Mouse (Mus musculus): Measurements from ENCODE around the gene Zbtb16. TPM values are rescaled to one million over a fixed set of nuclear protein-coding genes. Genes with fewer than 3 reads are reported as not detected.
A peak's percentile ranks its signal among the peaks of the same experiment; 100 is the strongest.

Zbtb16 gene
- total RNA-seq, 2 experiments from 2014 or later, result 70.1 to 157 TPM

DNA sequence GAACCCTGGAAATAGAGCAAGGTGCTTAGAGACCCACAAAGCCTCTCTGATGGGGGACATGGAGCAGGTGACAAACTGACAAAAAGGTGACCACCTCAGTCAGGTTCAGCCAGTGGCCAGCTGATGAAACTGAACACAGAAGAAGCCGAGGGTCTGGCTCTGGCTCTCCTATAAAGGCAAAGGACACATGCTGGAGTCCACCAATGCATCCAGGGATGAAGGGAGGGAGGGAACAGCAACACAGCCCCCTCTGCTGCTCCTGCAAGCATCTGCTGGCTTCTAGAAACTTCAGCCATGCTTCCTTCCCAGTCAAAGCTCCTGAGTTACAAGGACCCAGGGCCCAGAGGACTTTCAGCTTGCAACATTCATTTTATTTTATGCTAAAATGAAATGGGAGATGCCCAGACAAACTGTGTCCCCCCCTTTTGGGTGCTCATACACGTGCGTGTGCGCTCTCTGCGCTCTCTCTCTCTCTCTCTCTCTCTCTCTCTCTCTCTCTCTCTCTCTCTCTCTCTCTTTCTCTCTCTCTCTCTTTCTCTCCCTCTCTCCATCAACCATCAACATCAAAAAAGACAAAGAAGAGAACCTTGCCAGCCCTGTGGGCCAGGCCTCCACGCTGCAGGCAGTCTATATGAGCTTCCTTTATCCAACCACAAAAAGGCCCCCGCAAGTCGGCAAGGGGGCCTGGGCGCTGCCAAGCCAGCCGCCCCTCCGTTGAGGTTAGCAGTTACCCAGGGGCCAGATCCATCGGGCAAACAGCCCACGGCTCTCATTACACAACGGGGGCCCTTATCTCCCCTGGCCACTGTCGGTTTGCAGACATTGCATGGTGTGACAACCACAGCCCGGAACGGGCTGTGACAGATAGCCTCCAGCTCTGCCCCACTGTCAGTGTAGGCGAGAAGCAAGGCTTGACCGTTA lies 21.8 kb downstream of the Zbtb16 start:
- intact Hi-C loops (cut with DNase I; ENCODE audit: low total_unique reads), result no loop called here
- DNase-seq, result no peak

DNA sequence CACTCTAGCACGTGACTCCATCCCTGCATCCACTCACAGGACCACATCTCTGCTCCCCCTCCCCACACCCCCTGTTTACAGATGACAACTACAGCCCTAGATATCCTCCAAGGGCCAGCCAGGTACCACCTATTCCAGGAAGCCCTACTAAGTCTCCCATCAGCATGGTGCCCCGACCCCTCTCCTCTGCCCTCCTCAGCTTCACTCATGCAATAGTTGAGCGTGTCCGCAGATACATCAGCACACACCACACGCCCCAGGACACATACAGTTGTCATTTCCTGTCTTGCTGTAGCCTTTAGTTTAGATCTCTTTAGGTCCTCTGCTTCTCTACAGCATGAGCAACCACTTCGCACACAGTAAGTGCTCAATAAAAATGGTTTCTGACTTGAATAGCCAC lies 23.7 kb downstream of the Zbtb16 start:
- intact Hi-C loops (cut with DNase I; ENCODE audit: low total_unique reads), result no loop called here
- DNase-seq, result no peak

DNA sequence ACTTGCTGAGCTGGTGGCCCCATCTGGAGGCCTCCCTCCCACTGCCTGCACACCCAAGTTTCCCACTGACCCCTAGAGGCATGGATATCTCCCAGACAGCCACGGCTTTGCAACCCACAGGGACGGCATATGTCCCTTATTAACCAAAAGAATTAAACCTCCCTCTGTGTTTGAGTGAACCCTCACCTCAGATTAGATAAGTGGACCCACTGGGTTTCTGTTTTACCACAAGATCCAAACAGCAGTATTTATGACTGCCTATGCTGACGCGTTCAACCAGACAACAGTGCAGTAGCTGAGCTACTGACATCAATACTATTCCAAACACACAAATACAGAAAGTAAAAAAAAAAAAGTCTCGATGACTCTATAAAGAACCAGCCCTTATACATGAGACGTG lies 29.4 kb downstream of the Zbtb16 start:
- intact Hi-C loops (cut with DNase I; ENCODE audit: low total_unique reads), result no loop called here
- no peak for DNase-seq

DNA sequence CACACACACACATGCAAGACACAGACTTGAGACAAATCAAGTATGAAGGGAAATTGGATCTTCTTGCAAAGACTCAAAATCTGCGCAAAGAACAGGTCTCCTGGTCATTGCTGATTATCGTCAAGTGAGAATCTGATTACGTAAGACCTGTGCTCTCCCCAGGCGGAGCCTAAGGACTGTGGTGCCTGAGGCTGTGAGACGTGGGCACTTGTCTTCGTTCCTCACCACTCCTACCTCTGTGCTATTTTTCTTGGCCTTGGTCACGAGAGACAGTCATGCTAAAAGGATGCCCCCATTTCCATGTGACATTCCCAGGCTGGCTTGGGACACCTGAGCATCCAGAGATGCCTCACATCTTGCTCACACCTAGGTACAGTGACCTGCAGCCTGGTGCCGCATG lies 30.2 kb downstream of the Zbtb16 start:
- no peak for DNase-seq
- intact Hi-C loops (cut with DNase I; ENCODE audit: low total_unique reads), result no loop called here

DNA sequence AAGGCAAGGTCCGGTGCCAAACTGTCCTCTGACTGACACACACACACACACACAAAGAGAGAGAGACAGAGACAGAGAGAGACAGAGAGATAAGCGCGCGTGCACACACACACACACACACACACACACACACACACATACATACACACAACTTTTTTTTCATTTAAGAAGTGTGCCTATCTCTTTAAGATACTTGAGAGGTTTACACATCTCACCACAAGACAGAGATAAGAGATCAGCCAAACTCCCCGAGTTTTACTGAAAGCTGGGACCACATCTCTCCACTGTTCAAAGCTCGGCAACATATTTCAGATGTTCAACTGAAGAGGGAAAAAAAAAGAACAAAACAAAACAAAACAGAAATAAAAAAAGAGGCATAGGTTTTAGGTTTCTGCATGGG lies 31.5 kb downstream of the Zbtb16 start:
- intact Hi-C loops (cut with DNase I; ENCODE audit: low total_unique reads), result no loop called here
- DNase-seq, result no peak

DNA sequence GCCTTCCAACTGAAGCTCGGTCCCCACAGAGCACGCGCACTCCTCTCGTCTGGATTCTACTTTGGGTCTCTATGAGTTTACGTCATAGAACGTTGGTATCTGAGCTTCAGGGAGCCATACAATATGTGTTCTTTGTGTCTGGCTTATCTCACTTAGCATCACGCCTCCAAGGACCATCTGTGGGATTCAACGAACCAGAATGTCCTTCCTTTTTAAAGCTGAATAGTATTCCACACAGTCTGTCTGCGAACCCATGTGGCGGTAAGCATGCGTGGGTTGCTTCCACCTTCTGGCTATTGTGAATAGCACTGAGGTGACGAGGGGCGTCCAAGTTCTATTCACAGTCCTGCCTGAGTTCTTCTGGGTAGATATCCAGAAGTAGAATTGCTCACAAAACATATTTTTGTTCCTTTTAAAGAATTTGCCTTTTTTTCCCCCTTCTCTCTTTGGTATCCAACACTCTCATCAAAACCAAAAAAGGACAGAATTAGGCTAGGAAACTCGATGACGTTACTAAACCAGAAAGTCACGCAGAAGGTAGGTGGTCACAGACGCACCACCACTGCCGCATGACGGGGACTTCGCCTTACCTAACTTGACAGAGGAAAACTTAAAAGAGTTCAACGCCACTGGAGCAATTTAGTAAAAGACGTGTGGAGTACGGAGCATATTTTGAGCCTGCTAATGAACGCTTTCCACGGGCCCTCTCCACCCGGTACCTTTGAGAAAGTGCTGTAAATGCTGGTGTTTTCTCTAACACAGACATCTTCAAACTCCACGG lies 32.4 kb downstream of the Zbtb16 start:
- intact Hi-C loops (cut with DNase I; ENCODE audit: low total_unique reads), result no loop called here
- DNase-seq, result no peak

DNA sequence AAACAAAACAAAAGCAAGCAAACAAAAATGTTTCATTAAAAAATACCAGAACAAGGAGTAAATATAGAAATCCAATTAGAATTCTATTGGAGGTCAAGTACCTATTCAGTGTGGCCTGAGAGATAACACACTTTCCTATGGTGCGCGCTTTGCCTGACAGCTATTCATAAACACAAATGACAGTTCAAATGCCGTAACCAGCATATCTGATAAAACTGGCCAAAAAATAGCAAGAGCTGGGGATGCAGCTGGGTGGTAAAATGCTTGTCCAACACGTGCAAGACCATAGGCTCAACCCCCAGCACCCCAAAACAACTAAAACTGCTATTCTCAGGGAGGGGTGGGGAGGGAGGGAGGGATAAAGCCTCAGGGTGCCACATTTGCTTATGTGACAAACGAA lies 33.6 kb downstream of the Zbtb16 start:
- intact Hi-C loops (cut with DNase I; ENCODE audit: low total_unique reads), result no loop called here
- no peak for DNase-seq

DNA sequence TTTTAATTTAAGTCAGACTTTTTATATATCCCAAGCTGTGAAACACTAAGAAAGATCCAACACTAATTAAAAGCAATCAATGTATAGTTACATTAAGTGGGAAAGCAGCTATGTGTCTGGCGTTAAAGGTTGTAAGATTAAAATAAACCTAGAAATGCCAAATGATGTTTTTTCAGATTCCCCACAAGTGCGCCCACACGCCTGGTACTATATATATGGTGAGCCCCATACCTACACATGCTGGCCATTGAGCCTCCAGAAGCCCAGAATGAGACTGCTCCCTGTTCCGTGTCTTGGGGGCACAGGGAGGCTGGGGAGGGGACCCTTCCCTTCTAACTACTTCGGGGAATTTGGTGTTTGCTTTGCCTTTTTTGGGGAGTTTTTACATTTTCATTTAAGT lies 34.7 kb downstream of the Zbtb16 start:
- intact Hi-C loops (cut with DNase I; ENCODE audit: low total_unique reads), result no loop called here
- no peak for DNase-seq

DNA sequence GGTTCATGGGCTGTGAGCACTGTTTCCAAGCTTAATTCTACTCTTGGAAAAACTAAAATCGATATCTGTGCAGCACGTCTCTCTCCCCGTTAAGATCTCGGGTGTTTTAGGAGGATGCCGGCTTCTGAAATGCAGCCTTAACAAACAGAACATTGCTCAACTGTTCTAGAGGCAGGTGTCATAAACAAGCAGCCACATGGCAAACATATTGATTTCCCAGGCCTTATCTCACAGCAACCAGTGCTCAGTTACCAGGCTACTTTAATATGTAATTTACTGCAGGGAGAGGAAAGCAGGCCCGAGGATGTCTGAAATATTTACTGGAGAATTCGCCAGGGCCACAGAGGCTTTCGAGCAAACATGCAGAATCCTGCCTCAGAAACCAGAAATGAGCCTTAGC lies 35.4 kb downstream of the Zbtb16 start:
- no peak for DNase-seq
- intact Hi-C loops (cut with DNase I; ENCODE audit: low total_unique reads), result no loop called here

DNA sequence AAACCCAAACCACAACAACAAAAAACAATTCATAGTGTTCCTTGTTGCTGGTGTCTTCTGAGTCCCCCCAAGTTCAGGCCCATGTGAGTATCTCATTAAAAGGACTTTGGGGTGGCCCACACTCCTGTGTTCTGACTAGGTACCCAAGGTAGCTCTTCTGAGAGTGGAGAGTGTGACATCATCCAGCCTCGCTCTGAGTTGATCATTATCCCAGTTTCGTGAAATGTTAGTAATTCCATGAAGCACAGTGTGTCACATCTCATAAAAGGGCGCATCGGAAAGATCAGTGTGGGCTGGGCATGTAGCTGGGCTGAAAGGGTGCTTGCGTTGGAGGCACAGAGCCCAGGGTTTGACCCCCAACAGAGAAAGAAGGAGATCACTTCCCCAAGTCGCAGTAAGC lies 38.0 kb downstream of the Zbtb16 start:
- intact Hi-C loops (cut with DNase I; ENCODE audit: low total_unique reads), result no loop called here
- no peak for DNase-seq

DNA sequence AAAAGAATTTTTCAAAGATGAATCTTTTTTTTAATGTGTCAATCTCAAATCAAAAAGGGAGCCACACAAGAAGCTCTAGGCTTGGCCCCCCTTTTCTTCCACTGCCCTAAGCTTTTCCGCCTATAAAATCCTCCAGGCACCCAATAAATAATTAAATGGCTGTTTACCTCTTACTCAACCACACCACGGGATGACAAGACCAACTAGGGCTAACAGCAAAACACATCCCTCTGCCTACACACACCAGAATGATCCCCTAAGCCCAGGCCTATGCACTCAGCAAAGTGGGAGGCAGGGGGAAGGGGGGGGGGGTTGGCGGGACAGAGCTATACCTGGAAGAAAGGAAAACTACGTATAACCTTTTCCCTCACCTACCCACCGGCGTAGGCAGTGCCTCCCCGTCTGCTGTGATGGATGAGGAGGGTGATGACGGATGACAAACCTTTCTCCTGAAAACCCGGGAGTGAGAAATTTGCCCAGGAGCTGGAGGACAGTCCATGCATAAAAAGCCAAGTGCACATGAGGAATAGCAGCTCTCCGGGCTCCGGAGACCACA lies 39.7 kb downstream of the Zbtb16 start:
- intact Hi-C loops (cut with DNase I; ENCODE audit: low total_unique reads), result no loop called here
- no peak for DNase-seq

DNA sequence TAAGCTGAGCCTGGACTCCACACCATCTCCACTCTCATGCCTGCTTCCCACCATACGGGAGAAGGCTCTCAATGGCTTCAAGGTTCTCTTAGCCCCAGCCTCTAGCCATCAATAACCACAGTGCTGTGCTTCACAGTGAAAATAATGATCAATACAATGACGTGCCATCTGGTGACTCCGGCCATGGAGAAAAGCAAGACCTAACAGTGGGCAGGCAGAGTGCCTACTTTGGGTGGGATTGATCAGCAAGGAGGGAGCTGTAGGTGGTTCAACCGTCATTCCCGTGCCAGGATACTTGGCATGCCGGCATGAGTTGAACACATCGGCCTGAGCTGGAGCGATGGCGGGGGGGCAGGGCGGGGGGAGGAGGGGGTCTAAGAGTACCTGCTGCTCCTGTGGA lies 40.3 kb downstream of the Zbtb16 start:
- intact Hi-C loops (cut with DNase I; ENCODE audit: low total_unique reads), result no loop called here
- DNase-seq, result no peak

DNA sequence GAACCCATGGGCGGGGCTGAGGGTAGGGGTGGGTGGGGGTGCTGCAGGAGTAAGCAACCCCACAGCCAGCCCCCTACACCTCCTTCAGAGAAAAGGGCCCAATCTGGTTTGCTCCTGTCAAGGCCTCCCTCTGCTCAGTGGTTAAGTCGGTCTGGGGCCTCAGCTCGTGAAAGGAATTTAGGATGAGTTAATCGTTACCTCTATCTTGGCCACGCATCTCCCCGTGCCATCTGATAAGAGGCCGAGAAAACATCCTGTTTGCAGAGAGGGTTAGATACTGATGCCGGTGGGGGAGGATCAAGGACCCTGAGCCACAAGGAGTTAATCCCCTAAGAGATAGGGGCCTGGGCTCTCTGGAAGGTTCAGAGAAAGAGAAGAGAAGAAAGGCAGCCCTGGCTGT lies 40.9 kb downstream of the Zbtb16 start:
- intact Hi-C loops (cut with DNase I; ENCODE audit: low total_unique reads), result no loop called here

DNA sequence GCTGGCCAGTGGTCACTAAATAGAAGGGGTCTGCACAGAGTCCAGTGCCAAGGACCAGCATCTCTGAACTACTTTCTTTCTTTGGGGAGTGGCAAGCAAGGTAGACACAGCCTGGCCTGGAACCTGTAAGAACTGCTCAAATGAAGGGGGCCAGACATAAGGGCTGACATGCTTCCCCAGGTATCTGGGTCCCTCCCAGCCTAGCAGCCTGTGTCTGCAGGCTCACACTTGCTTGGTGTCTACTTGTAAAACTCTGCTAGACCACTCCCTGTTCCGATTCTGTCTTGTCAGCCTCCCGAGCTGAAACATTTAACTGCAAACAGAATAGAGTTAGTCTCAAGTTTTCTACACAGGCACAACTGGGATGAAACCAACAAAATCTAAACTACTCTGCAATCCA lies 41.6 kb downstream of the Zbtb16 start:
- intact Hi-C loops (cut with DNase I; ENCODE audit: low total_unique reads), result no loop called here
- DNase-seq, result no peak

More for the DNA sequence above, 40.9 kb downstream of the Zbtb16 start:
- no peak for DNase-seq

DNA sequence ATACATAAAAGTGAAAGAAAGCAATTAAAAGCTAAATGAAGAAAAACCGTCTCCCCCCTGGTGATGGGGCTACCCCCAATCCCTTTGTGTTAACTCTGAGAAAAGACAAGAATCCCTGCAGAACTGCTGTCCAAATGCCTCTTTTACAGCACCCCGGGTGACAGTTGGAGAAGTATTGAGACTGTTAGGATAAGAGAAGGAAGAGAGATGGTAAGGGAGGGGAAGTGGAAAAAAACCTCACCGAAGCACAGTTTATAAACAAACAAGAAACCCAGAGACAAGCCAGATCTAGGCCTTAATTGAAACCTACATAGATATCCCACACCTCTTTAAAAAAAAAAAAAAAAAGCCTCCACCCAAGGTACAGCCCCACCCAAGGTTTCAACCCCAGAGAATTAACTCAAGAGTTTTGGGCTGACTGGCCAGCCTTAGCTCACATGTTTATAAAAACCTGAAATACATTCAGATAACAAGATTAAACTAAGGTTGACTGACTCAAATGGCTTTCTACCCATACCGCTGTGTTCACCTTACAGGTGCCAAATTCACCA lies 42.3 kb downstream of the Zbtb16 start:
- intact Hi-C loops (cut with DNase I; ENCODE audit: low total_unique reads), result no loop called here
- no peak for DNase-seq

DNA sequence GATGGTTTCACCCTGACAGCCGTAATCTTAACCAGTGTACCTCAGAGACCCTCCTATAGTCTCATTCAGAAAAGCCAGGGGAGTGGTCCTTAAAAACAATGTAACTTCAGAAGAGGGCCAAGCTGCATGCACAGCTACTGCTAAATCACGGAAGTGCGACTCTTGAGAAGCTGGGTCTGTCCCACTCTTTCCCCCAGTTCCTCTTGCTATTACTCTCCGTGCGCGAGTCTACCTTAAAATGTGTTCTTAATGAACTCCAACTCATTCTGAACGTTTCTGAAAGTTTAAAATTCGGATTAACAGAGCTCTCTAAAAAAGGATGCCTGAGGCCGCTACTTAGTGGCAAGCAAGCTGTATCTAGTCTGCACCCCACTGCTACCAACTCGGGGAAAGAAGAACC lies 45.4 kb downstream of the Zbtb16 start:
- intact Hi-C loops (cut with DNase I; ENCODE audit: low total_unique reads), result no loop called here
- DNase-seq, result no peak

DNA sequence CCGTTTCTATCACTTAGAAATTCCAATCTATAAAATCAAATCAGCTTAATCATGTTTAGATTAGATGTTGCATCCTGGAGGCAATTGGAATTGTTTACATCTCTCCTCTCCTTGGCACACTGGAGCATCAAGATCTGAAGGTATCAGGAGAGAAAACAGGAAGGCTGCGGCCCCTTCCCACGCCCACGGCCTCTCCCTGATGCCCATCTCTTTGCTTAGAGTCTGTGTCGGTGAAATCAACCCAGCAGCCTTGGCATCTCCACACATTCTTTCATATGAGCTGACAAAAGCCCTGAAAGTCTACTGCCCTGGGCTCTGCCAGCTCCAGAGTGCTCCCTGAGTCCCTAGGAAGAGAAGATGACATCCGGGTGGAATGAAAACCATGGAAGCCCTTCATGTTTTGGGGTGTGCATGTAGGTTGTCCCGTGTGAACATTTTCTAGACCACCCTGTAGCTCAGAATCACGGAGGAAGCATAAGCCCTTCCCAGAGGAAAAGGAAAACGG lies 48.1 kb downstream of the Zbtb16 start:
- intact Hi-C loops (cut with DNase I; ENCODE audit: low total_unique reads), result no loop called here
- DNase-seq, result no peak

DNA sequence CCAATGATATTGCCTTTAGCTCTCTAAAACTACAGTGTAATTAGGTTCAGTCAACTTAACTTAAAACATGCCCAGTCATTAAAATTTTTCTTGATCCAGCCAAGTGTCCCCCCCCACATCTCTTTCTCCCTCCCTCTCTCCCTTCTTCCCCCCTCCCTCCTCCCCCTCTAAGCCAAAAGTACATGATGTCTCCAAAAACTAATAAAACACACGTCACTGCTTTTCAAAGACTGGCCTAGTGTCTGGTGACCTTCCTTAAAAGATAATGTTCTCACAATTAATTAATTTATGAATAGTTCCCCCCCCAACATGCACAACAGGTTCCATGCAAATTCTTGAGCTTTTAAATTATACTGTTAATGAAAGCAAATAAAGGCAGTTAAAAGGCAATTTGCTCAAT lies 48.7 kb downstream of the Zbtb16 start:
- no peak for DNase-seq
- intact Hi-C loops (cut with DNase I; ENCODE audit: low total_unique reads), result no loop called here

DNA sequence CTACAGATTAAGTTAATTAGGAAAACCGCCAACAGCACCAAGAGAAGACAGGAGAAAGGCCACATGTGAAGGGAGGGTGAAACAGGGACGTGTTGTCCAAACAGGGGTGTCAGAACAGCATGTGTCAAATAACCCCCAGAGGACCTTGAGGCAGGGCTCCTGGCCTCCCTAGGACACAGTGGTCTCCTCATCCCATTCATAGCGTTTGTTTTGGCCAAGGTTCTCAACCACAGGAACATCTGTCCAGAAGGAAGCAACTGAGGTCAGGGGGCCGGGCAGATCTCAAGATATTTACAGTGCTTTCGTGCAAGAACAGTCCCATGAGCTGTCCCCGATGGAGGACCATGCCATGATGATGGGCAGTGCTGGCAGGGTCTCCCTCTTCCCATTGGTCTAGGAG lies 49.2 kb downstream of the Zbtb16 start:
- intact Hi-C loops (cut with DNase I; ENCODE audit: low total_unique reads), result no loop called here
- peak; percentile 22 for DNase-seq

DNA sequence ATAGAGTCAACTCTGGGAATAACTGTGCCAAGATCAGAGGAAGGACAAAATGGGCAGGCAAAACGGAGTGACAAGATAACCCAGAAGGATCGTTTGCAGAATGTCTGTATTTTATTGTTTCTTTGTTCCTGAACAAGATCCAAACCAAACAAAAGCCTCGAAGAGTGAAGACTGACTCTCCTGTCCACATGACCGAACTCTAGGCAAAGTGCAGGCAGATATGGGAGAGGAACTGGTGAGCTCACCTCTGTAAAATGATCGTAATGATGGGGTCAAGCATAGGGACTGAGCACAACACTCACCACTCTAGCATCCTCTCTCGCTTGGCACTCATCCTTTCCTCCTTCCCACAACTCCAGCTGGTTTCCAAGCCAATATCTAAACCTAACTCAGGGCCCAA lies 51.1 kb downstream of the Zbtb16 start:
- intact Hi-C loops (cut with DNase I; ENCODE audit: low total_unique reads), result no loop called here
- DNase-seq, result no peak
